Mouse (Mus musculus) neural tube, embryonic 15.5 days (tissue): Measurements from ENCODE around the gene Ddr2. TPM values are rescaled to one million over a fixed set of nuclear protein-coding genes. Genes with fewer than 3 reads are reported as not detected.

Experiments used
- ATAC-seq: fragments of 200-750 bp; cut with Nextera tagmentation; 2 replicates; pipeline ENCODE4 v1.8.0; 2017; ENCODE audit warnings: mild to moderate bottlenecking, moderate TSS enrichment, moderate library complexity; ENCODE audit not compliant: low FRiP score
- H3K27ac ChIP-seq: fragments of 300-500 bp; sonication (generic); replicated peaks from 2 replicates; pipeline ENCODE4 v1.5.1; 2015; ENCODE audit warnings: mild to moderate bottlenecking, inconsistent platforms
- H3K27me3 ChIP-seq: fragments of 300-500 bp; sonication (generic); replicated peaks from 2 replicates; pipeline ENCODE4 v1.6.1; 2015; ENCODE audit warnings: inconsistent platforms
- H3K36me3 ChIP-seq: fragments of 300-500 bp; sonication (generic); 2 replicates; pipeline ENCODE4 v1.6.1; 2015; ENCODE audit warnings: inconsistent platforms
- H3K4me1 ChIP-seq: fragments of 300-500 bp; sonication (generic); 2 replicates; pipeline ENCODE4 v1.6.1; 2015; ENCODE audit warnings: inconsistent platforms
- H3K4me2 ChIP-seq: fragments of 300-500 bp; sonication (generic); 2 replicates; pipeline ENCODE4 v1.6.1; 2015; ENCODE audit warnings: inconsistent platforms, mild to moderate bottlenecking, moderate library complexity
- H3K4me3 ChIP-seq: fragments of 300-500 bp; sonication (generic); replicated peaks from 2 replicates; pipeline ENCODE4 v1.5.1; 2015; ENCODE audit warnings: mild to moderate bottlenecking, inconsistent platforms
- H3K9ac ChIP-seq: fragments of 300-500 bp; sonication (generic); replicated peaks from 2 replicates; pipeline ENCODE4 v1.6.1; 2015; ENCODE audit warnings: mild to moderate bottlenecking, inconsistent platforms
- H3K9me3 ChIP-seq: fragments of 300-500 bp; sonication (generic); replicated peaks from 2 replicates; pipeline ENCODE4 v1.6.1; 2016; ENCODE audit warnings: inconsistent platforms
- WGBS: fragments of 180-500 bp; shearing (Covaris S2); methylation state at CpG from one replicate; pipeline ENCODE4 v1.1.7; 2015; ENCODE audit warnings: mixed read lengths; 5-methylcytosine and 5-hydroxymethylcytosine counted together
- polyA plus RNA-seq: library from polyadenylated mRNA; unstranded; fragments of >200 nt; fragmentation: Nextera tagmentation; extraction: Ambion mirVana; gene quantifications from 2 replicates; pipeline ENCODE4 v1.2.1, GENCODE M21; 2015

The Ddr2 gene
- polyA plus RNA-seq, 1 experiment from 2014 or later = 8.4 TPM

DNA sequence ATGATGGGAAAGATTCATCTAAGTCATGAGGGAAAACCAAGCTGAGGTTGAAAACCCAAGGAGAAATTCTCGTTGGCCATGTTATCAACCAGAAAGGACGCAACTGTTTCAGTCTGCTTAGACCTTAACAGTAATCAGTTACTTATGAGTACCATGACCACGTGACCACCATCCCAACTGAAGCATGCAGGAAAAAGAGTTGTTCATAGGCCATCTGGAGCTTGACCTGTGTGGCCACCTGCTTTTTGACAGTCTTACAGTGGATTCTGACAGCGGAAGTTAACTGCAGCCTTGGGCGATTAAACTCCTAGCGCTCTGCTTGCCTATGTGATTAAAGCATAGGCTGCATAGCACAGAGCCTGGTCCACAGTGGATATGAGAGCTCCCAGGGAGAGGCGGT is 23.9 kb downstream of the Ddr2 start:
- WGBS = 95% methylated on average over 7 of the region's 7 CpGs

DNA sequence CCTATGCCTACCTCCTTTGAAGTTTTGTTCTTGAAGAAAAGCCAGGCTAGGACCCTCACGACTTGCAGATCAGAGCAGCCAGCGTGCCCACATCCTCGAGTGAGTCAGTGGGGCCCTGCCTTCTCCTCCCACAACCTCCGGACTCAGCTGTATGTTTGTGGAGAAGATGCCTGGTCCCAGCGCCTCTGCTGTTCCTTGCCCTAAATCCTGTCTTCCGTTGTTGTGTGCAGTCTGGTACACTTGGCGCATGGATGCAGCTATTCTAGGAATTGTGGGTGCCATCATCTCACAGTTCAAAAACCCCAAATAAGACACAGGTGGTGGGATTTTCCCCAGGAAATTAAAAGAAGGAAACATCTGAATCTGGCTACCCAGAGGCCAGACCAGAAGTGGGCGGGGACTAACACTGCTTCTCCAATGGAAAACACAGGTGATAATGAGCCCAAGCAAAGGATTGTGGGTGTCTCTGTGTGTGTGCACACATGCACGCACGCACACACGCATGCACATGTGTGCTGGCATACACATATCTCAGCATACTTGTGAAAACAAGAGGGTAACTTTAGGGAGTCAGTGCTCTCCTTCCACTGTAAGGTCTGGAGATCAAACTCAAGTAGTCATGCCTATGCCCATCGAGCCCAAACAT is 26.3 kb downstream of the Ddr2 start:
- H3K9ac ChIP-seq = no peak overlapping the region
- H3K4me3 ChIP-seq = no peak overlapping the region
- no peaks in the 10 kb centered on the region for H3K4me1 ChIP-seq
- no peaks in the 10 kb centered on the region for H3K36me3 ChIP-seq
- ATAC-seq = no peak
- 90% methylated on average over 12 of the region's 12 CpGs for WGBS
- H3K4me2 ChIP-seq = no peak overlapping the region
- no peak overlapping the region for H3K27ac ChIP-seq
- H3K27me3 ChIP-seq = no peaks in the 10 kb centered on the region
- H3K9me3 ChIP-seq = no peaks in the 10 kb centered on the region

More for the DNA sequence above, 23.9 kb downstream of the Ddr2 start:
- no peak overlapping the region for H3K4me2 ChIP-seq
- no peaks in the 10 kb centered on the region for H3K36me3 ChIP-seq
- H3K4me1 ChIP-seq = no peaks in the 10 kb centered on the region
- no peaks in the 10 kb centered on the region for H3K9me3 ChIP-seq
- ATAC-seq = no peak
- H3K27me3 ChIP-seq = no peaks in the 10 kb centered on the region
- H3K9ac ChIP-seq = no peak overlapping the region
- H3K27ac ChIP-seq = no peak overlapping the region
- no peak overlapping the region for H3K4me3 ChIP-seq

DNA sequence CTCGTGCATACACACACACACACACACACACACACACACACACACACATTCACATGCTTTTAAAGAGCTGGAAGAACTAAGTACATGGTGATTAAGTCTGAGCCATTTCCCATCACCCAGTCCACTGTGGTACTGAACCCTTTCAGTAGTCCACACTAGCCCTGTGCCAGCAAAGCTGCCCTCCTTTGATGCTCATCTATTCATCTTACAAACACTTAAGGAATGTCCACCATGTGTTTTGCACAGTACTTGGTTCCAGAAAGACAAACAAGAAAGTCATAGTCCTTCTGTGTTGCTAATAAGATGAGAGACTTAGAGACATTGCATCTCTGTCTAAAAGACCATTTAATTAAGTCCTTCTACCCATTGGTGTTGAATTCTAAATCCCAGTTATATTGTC is 29.7 kb downstream of the Ddr2 start:
- no peak overlapping the region for H3K9ac ChIP-seq
- WGBS = 82% methylated on average over 1 of the region's 1 CpGs
- no peak overlapping the region for H3K4me3 ChIP-seq
- H3K27ac ChIP-seq = no peak overlapping the region
- H3K4me1 ChIP-seq = no peaks in the 10 kb centered on the region
- no peaks in the 10 kb centered on the region for H3K27me3 ChIP-seq
- no peak for ATAC-seq
- no peaks in the 10 kb centered on the region for H3K9me3 ChIP-seq
- no peak overlapping the region for H3K4me2 ChIP-seq
- H3K36me3 ChIP-seq = no peaks in the 10 kb centered on the region

DNA sequence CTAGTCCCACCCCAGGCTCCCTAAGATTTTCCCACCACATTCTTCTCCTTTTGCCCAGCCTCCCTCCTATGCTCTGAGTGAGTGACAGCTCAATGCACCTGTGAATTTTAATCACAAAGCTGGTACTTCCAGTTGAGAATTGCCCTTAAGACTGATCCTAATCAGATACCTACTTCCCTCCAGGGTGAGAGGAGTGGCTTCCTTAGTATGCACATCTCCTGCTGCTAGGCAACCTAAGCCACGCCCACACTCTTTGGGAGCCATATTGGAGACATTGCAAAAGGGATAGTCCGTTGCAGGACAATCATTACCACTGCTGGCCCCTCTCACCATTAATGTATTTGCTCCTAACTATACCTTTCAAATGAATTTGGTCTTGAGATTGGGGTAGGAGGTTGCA is 31.1 kb downstream of the Ddr2 start:
- H3K36me3 ChIP-seq = no peaks in the 10 kb centered on the region
- H3K9ac ChIP-seq = no peak overlapping the region
- H3K27me3 ChIP-seq = no peaks in the 10 kb centered on the region
- no peak overlapping the region for H3K27ac ChIP-seq
- ATAC-seq = no peak
- WGBS = 80% methylated on average over 2 of the region's 2 CpGs
- H3K4me2 ChIP-seq = no peak overlapping the region
- no peaks in the 10 kb centered on the region for H3K4me1 ChIP-seq
- no peak overlapping the region for H3K4me3 ChIP-seq
- H3K9me3 ChIP-seq = no peaks in the 10 kb centered on the region

DNA sequence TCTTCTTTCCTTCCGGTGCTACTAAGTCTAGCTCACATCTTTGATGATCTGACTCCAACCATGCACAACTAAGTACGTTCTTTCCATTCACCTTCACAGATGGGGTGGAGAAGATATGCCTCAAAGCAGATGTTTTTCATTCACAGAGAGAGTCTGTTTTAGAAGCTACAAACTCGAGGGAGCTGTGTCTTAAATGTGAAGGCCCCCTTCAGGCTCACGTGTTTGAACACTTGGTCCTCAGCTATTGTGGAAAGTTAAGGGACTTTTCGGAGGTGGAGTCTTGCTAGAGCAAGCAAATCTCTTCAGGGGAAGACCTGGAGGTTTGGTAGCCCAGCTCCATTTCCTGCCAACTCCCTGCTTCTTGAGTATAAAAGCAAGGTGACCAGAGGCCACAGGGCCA is 34.2 kb downstream of the Ddr2 start:
- Histone ChIP-seq H3K36me3 (no peaks in the 10 kb centered on the region), H3K9me3 (no peaks in the 10 kb centered on the region), H3K27me3 (no peaks in the 10 kb centered on the region), H3K4me3 (no peak overlapping the region), H3K27ac (no peak overlapping the region), H3K9ac (no peak overlapping the region), H3K4me2 (no peak overlapping the region), H3K4me1 (no peaks in the 10 kb centered on the region)
- ATAC-seq = no peak
- WGBS = 84% methylated on average over 5 of the region's 5 CpGs

DNA sequence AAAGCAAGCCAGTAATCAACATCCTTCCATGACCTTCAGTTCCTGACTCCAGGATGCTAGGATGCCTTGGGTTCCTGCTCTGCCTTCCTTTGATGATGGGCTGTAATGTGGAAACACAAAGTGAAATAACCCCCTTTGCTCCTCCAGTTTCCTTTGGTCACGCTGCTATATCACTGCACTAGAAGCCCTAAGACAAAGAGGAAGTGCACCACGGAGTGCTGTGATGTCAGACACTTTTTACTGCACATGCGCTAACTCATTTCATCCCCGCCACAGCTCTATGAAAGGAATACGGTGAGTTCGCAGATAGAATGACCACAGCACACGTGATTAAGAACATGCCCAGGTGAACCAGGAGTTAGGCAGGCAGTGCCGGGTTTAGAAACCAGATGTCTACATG is 36.8 kb downstream of the Ddr2 start:
- Histone ChIP-seq H3K9ac (no peak overlapping the region), H3K9me3 (no peaks in the 10 kb centered on the region), H3K4me2 (no peak overlapping the region), H3K27me3 (no peaks in the 10 kb centered on the region), H3K27ac (no peak overlapping the region), H3K36me3 (no peaks in the 10 kb centered on the region), H3K4me1 (no peaks in the 10 kb centered on the region), H3K4me3 (no peak overlapping the region)
- 82% methylated on average over 8 of the region's 8 CpGs for WGBS
- no peak for ATAC-seq

DNA sequence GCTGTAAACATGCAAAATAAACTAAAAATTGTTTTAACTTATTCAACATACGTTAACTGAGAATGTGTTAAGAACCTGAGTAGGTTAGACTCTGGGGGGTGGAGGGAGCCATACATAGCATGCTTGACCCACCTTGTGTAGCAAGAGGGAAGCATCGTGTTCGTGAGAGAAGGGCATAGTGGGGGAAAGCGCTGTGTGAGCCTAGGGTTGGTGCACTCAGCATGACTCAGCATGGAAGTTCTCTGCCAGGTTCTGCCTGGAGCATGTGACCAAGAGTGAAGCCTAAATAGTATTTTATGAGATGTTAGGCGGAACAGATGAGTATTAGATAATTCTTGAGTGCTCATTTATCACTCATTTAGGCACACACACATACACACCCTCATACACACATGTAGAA is 41.4 kb downstream of the Ddr2 start:
- Histone ChIP-seq H3K4me2 (no peak overlapping the region), H3K36me3 (no peaks in the 10 kb centered on the region), H3K9me3 (no peaks in the 10 kb centered on the region), H3K4me3 (no peak overlapping the region), H3K27me3 (no peaks in the 10 kb centered on the region), H3K27ac (no peak overlapping the region), H3K4me1 (no peaks in the 10 kb centered on the region), H3K9ac (no peak overlapping the region)
- no peak for ATAC-seq
- 90% methylated on average over 5 of the region's 5 CpGs for WGBS

DNA sequence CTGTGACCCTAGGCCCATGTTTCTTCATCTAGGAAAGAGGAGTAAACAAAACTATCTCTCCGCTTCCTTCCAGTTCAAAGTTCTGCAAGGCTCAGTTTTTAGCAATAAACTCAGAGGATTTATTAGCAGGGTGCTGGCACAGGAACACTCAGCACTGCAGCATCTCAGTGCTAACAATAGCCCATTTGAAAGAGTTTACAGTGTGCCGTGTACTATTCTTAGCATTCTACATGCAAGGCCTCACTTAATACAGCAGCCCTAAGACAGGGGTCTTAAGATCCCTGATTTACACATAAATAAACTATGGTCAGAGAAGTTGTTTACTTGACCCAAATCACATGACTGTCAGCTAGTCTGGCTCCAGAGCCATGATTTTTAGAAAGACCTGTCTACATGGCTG is 44.6 kb downstream of the Ddr2 start:
- H3K36me3 ChIP-seq = no peaks in the 10 kb centered on the region
- 47% methylated on average over 2 of the region's 2 CpGs for WGBS
- no peak for ATAC-seq
- no peaks in the 10 kb centered on the region for H3K9me3 ChIP-seq
- no peaks in the 10 kb centered on the region for H3K27me3 ChIP-seq
- H3K4me2 ChIP-seq = no peak overlapping the region
- no peak overlapping the region for H3K4me3 ChIP-seq
- H3K4me1 ChIP-seq = no peaks in the 10 kb centered on the region
- H3K27ac ChIP-seq = no peak overlapping the region
- no peak overlapping the region for H3K9ac ChIP-seq

DNA sequence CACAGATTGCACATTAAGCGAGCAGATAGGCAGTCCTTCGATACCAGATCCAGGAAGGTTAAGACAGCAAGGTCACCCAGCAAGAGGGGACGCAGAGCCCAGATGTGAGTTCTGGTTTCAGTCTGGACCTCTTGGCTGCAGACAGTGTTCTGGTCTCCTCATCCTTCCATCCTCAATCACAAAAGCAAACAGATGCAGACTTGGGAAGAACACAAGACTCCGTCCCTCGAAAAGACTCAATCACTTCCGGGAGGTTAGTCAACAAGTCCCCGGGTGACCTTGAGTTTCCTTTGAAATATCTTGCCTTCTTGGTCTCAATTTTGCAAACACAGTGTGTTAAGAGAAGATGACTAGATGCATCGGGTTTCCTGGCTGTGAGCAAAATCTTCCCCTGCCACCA is 45.6 kb downstream of the Ddr2 start:
- H3K36me3 ChIP-seq = no peaks in the 10 kb centered on the region
- no peak overlapping the region for H3K4me3 ChIP-seq
- H3K4me1 ChIP-seq = no peaks in the 10 kb centered on the region
- no peak overlapping the region for H3K9ac ChIP-seq
- no peaks in the 10 kb centered on the region for H3K9me3 ChIP-seq
- ATAC-seq = no peak
- WGBS = 88% methylated on average over 8 of the region's 8 CpGs
- H3K27ac ChIP-seq = no peak overlapping the region
- no peaks in the 10 kb centered on the region for H3K27me3 ChIP-seq
- no peak overlapping the region for H3K4me2 ChIP-seq

DNA sequence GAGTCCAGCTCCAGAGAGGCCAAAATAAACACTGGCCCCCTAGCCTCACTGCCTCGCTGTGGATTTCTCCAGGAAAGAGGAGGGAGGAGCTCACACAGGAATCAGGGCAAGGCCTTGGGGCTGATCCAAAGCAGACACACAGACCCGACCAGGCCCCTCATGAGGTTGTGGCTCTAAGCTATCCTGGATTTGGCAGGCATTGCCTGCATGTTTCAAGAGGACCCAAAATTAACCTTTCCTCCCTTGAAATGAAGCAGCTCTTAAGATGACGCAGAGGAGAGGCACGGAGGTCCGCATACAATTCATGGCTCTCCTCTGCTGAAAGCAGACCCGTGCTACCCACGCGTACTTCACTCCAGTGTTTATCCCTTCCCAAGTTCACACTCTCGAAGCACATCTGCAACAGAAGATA is 46.5 kb downstream of the Ddr2 start:
- H3K27me3 ChIP-seq = no peaks in the 10 kb centered on the region
- H3K9ac ChIP-seq = no peak overlapping the region
- WGBS = 75% methylated on average over 9 of the region's 9 CpGs
- no peaks in the 10 kb centered on the region for H3K4me1 ChIP-seq
- no peak overlapping the region for H3K27ac ChIP-seq
- no peaks in the 10 kb centered on the region for H3K9me3 ChIP-seq
- H3K4me3 ChIP-seq = no peak overlapping the region
- ATAC-seq = no peak
- no peak overlapping the region for H3K4me2 ChIP-seq
- no peaks in the 10 kb centered on the region for H3K36me3 ChIP-seq

DNA sequence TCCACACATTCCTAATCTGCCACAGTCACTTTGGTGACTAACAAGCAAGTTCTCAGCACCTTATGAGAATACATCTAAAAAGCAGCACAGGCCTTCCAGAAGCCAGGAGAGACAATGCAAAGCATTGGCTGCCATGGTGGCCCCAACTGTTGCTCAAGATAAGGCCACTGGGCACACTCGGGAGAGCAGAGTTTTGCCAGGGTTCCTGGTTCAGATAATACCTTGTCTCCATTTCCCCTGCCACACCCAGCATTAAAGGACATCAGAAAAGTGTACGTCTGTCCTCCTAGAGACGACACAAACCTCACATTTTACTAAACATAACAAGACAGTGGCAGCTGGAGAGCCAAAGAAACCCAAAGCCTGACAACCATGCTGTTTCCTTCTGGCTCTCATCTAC is 50.3 kb downstream of the Ddr2 start:
- Histone ChIP-seq H3K9ac (no peak overlapping the region), H3K4me1 (peaks cover 5% of the 10 kb centered on the region)
- 83% methylated on average over 3 of the region's 3 CpGs for WGBS

DNA sequence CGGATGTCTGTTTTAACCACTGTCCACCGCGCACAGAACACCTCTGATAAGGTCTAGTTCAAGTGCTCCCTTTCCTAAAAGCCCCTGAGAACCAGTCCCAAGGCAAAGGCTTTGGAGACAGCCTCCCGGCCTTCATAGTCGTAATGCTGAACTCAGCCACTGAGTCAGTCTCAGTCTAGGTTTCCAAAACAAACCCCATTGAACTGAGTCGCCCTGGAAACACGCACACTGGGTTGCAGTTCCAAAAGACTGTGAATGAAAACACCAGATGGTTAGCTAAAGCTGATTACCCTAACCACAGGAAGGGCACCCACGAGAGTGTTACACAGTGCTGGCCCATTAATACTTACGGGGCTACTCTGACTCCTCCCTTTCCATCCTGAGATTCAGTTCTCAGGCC is 51.2 kb downstream of the Ddr2 start:
- no peaks in the 10 kb centered on the region for H3K36me3 ChIP-seq
- no peak overlapping the region for H3K4me3 ChIP-seq
- H3K27ac ChIP-seq = no peak overlapping the region
- H3K4me1 ChIP-seq = peaks cover 5% of the 10 kb centered on the region
- ATAC-seq = no peak
- H3K4me2 ChIP-seq = no peak overlapping the region
- no peaks in the 10 kb centered on the region for H3K27me3 ChIP-seq
- H3K9ac ChIP-seq = no peak overlapping the region
- no peaks in the 10 kb centered on the region for H3K9me3 ChIP-seq
- 73% methylated on average over 9 of the region's 9 CpGs for WGBS

More for the DNA sequence above, 50.3 kb downstream of the Ddr2 start:
- H3K27me3 ChIP-seq = no peaks in the 10 kb centered on the region
- no peak overlapping the region for H3K4me2 ChIP-seq
- no peak overlapping the region for H3K4me3 ChIP-seq
- no peaks in the 10 kb centered on the region for H3K36me3 ChIP-seq
- no peak overlapping the region for H3K27ac ChIP-seq
- no peaks in the 10 kb centered on the region for H3K9me3 ChIP-seq
- ATAC-seq = no peak

DNA sequence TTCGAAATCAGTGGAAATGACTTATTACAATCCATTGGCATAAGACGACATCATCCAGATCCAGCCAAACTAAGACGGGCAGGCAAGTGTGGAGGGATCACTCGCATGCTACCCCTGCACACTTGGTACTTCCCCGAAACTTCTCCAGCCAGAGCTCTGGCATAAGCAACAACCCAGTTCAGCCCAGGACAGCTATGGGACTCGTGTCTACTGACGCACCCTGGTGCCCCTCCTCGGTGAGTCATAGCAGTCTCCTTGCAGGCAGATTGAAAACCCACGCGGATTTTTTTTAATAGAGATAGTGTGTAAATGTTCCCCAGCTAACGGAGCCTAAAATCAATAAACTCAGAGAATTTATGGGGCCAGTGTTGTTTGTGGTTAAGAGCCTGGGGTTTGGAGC is 52.5 kb downstream of the Ddr2 start:
- Histone ChIP-seq H3K4me1 (peaks cover 5% of the 10 kb centered on the region), H3K4me3 (no peak overlapping the region), H3K27me3 (no peaks in the 10 kb centered on the region), H3K4me2 (no peak overlapping the region), H3K27ac (no peak overlapping the region), H3K9me3 (no peaks in the 10 kb centered on the region), H3K36me3 (no peaks in the 10 kb centered on the region), H3K9ac (no peak overlapping the region)
- ATAC-seq = no peak
- 85% methylated on average over 11 of the region's 11 CpGs for WGBS
